Mouse (Mus musculus) yolk sac, embryonic 10.5 days (tissue): ENCODE data around the gene Tmpo.

Experiments used
- DNase-seq: peaks from one replicate; pipeline ENCODE4 v3.0.0-alpha.2; 2017; ENCODE audit warnings: low spot score

The Tmpo gene

GRCm38 (mm10) chr10:91180761-91181460 lies at the start of gene Tmpo:
Gene Tmpo (minus strand): TSS chr10:91181315.
- DNase-seq: no peak

GRCm38 (mm10) chr10:91230400-91230799 lies 49.3 kb upstream of the Tmpo start:
- no peak for DNase-seq

GRCm38 (mm10) chr10:91229518-91229961 lies 48.4 kb upstream of the Tmpo start:
- peak; percentile 19 for DNase-seq

DNA sequence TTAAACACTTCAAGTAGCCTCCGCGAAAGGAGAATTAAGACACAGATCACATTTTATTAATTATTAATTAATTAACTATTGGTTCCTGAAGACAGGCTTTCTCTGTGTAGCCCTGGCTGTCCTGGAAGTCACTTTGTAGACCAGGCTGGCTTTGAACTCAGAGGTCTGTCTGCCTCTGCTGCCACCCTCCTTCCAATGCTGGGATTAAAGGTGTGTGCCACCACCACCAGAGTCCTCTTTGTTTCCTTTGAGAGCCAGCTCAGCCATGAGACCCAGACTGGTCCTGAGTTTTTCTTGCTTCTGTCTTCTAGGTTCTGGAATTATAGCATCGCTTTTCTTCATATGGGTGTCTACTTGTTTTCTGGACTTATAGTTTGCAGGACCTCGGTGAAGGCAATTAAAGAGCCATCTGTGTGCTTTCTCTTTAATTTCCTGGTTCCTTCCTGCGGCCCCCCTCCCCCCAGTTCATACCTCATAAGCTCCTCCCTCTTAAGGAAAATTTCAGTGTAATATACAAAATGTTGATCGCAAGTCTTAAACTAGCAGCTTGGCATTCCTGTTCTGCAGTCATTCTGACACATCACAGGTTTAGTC lies 47.9 kb upstream of the Tmpo start:
- no peak for DNase-seq

GRCm38 (mm10) chr10:91227034-91227433 lies 45.9 kb upstream of the Tmpo start:
- DNase-seq: no peak

DNA sequence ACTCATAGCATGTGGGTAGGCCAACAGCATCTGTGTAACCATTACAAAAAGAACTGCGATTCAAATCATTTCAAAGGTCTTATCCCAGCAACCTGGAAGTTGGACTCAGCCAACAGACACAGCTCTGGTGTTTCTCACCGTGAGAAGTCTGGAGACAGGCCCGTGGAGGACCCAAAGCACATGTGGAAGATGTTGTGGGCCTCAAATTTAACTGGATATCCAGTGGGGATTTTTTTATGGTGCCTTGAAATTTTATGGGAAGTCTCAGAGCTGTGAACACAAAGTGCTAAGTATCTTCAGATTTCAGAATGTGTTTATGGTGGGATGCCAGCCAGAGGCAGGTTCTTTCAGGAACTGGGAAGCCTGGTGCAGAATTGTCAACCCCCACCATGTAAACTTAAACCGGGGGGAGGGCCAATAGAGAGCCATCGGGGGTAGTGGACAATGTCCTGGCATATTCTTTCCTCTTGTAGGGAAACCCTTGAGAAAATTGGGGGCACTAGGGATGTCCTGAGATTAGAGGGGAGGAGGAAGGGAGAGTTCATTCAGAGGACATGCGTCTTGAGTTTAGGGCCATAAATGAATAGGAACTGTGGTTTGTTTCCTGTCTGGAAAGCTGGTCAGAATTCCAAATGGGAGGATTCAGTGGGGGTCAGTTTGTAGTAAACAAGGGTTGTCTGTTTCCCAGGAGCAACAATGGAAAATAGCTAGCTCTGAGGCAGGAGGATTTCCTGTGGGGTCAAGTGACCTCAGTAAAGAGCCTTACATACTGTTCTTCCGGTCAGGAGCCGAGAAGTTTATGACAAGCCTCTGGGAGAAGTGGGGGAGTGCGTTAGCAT lies 41.5 kb upstream of the Tmpo start:
- peak; percentile 24 for DNase-seq

GRCm38 (mm10) chr10:91208899-91209667 lies 28.0 kb upstream of the Tmpo start:
- no peak for DNase-seq

DNA sequence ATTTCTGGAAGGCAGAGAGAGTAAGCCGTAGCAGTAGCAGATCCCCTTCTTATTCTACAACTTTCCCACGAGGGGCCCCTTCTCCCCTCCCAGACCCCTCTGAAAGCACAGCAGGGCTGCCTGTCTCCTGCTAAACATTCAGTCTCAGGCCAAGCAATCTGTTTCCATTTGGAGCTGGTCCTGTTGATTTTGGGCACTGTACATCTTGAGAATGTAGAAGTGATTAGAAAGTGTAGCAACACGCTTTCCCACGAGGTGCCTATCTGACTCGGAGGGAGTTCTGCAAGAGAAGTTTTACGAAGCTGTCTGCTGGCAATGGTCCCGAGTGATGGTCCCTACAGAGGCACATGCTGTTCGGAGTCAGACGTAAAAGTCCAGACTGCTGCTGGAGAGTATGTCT lies 27.3 kb upstream of the Tmpo start:
- DNase-seq: no peak

- DNase-seq: no peak
Observed at GRCm38 (mm10) chr10:91207275-91207674, 26.2 kb upstream of the Tmpo start.

DNA sequence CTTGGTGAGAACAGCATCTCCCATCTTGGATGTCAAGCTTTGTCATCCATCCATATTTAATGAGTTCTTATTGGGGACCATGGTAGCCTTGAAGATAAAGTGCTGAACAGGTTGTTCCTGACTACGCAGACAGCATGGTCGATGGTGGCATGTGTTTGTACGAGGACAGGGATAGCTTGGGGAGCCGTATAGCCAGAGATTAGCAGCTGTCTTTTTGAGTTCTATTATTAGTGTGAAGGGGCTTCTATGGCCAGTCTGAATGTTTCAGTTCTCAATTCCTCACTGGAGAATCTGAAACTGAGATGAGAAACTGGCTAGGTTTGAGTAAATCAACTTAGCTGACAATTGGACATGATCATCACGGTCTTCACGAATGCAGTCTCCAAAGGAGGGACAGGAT lies 24.5 kb upstream of the Tmpo start:
- no peak for DNase-seq

GRCm38 (mm10) chr10:91200581-91200980 lies 19.5 kb upstream of the Tmpo start:
- DNase-seq: no peak

DNA sequence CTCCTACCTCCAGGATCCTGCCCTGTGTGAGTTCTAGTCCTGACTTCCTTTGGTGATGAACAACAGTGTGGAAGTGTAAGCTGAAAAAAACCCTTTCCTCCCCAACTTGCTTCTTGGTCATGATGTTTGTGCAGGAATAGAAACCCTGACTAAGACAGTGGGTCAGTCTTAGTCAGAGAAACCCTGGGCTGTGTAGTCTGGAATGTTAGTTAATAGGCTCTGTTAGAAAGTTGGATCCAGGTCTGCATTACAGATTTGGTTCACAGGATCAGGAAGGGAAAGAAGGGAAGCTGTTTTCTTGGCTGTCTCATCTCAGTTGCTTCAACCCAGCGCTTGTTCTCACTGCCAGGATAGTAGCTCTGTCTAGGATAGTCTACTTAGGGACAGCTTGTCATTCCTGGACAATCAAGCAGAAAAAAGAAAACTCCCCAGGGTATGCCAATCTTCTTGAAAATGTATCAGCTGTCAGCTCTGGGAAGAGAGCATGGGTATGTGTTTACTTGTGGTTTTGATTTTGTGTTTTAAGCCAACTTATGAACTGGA lies 18.2 kb upstream of the Tmpo start:
- DNase-seq: no peak

GRCm38 (mm10) chr10:91197704-91198103 lies 16.6 kb upstream of the Tmpo start:
- DNase-seq: no peak

- no peak for DNase-seq
Observed at GRCm38 (mm10) chr10:91196778-91197177, 15.7 kb upstream of the Tmpo start.

- no peak for DNase-seq
Observed at GRCm38 (mm10) chr10:91195680-91196079, 14.6 kb upstream of the Tmpo start.

DNA sequence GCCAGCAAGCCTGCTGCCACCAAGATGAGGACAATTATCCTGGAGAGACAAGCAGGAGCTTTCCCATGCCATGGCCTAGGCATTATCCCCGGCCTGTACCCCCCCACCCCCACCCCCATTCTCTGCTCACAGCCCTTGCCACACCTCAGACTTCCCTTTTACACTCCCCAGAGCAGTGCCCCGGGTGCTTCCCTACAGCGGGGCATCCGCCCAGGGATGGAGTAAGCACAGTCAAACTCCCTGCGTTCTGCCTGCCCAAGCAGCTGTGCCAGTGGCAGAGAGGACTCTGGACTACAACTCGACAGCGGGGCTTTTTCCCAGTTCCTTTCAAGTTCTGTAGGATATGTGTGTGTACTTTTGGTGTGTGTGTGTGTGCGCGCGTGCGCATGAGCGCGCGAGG lies 14.0 kb upstream of the Tmpo start:
- DNase-seq: no peak

GRCm38 (mm10) chr10:91191851-91192250 lies 10.7 kb upstream of the Tmpo start:
- DNase-seq: no peak

- DNase-seq: no peak
Observed at GRCm38 (mm10) chr10:91189476-91189875, 8.4 kb upstream of the Tmpo start.

DNA sequence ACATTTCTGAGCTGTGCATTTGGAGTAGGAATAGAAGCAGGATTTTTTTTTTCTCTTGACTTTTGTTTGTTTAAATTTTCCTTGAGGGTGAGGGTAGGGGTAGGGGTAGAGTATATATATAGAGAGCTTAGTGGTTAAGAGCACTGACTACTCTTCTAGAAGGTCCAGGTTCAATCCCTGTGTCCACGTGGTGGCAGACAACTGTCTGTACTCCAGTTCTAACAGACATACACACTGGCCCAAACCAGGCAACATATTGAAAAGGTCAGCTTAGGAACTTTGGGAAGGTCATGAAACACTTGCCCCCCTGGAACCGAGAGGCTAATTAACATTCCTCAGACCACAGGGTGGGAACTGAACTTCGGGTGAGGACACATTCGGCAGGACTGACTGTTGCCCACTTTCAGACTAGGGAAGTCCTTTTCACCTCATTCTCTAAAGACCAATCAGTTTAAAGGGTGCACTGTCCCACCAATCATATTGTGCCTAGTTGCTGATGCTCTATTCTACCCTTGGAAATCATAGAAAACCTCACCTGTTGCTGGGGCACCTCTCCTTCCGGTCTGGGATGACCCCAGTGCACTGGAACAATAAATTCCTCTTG lies 7.7 kb upstream of the Tmpo start:
- no peak for DNase-seq

- DNase-seq: peak; percentile 81
Observed at GRCm38 (mm10) chr10:91187872-91188271, 6.8 kb upstream of the Tmpo start.

DNA sequence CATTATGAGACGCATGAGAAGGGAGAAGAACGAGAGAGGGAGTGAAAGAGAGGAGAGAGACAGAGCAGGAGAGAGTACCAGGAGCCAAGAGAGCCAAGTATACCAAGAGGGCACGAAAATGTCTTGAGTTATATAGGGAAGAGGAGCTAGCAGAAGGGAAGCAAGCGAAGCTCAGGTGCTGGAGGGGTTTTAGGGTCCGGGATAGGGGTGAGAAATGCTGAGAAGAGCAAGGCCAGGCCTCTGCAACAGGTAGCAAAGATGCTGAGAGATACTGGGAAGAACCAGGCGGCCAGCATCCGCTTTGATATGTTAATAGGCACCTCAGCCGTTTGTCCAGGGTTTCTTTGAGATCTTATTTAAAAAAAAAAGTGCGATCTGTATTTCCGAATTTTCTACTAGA lies 6.2 kb upstream of the Tmpo start:
- no peak for DNase-seq

DNA sequence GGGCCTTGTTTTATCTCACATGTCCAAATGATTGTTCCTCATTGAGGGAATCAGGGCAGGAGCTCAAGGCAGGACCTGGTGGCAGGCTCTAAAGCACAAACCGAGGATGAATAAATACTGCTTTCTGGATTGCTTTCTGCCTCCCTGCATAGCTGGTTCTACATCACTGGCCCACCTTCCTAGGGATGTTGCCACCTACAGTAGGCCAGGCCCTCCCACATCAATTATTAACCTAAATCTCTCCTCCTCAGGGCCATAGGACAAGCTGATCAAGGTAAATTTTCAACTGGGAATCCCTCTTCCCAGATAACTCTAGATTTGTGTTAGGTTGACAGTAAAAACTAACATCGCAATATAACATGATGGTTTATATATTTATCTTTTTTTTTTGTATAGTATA lies 4.6 kb upstream of the Tmpo start:
- no peak for DNase-seq
